Mouse (Mus musculus) layer of hippocampus, adult 9-10 months (tissue): ENCODE data around the gene Babam2.
A peak's percentile ranks its signal among the peaks of the same experiment; 100 is the strongest.

Experiments used
- DNase-seq: peaks from one replicate; pipeline ENCODE4 v3.0.0; 2022; ENCODE audit warnings: low spot score

Babam2 gene

GRCm38 (mm10) chr5:31697644-31698296 is at the start of gene Babam2:
Gene Babam2 (plus strand): TSS chr5:31697684.
- peak; percentile 65 for DNase-seq

- DNase-seq: no peak
These were observed 46.8 kb upstream of the Babam2 start for GRCm38 (mm10) chr5:31650518-31651288.

GRCm38 (mm10) chr5:31655688-31656190 is 41.7 kb upstream of the Babam2 start:
- DNase-seq: no peak

- DNase-seq: no peak
These were observed 31.3 kb upstream of the Babam2 start for GRCm38 (mm10) chr5:31666176-31666575.

GRCm38 (mm10) chr5:31668325-31668968 is 29.0 kb upstream of the Babam2 start:
- DNase-seq: no peak

- no peak for DNase-seq
These were observed 27.5 kb upstream of the Babam2 start for GRCm38 (mm10) chr5:31669984-31670383.

- no peak for DNase-seq
These were observed 26.3 kb upstream of the Babam2 start for GRCm38 (mm10) chr5:31671137-31671536.

GRCm38 (mm10) chr5:31673431-31673830 is 24.1 kb upstream of the Babam2 start:
- DNase-seq: no peak

GRCm38 (mm10) chr5:31678000-31678399 is 19.5 kb upstream of the Babam2 start:
- DNase-seq: no peak

GRCm38 (mm10) chr5:31680183-31680582 is 17.3 kb upstream of the Babam2 start:
- DNase-seq: no peak

GRCm38 (mm10) chr5:31682305-31682704 is 15.2 kb upstream of the Babam2 start:
- DNase-seq: no peak

GRCm38 (mm10) chr5:31686040-31686439 is 11.4 kb upstream of the Babam2 start:
- DNase-seq: no peak

- DNase-seq: no peak
These were observed 9.5 kb upstream of the Babam2 start for GRCm38 (mm10) chr5:31687972-31688371.

- no peak for DNase-seq
These were observed 4.3 kb upstream of the Babam2 start for GRCm38 (mm10) chr5:31693191-31693590.

GRCm38 (mm10) chr5:31696971-31697643 is 377 bp upstream of the Babam2 start, which contains the start of gene Rbks:
Gene Rbks (minus strand): TSS chr5:31697627.
- no peak for DNase-seq

- DNase-seq: no peak
These were observed 828 bp downstream of the Babam2 start for GRCm38 (mm10) chr5:31698297-31698726.

GRCm38 (mm10) chr5:31698931-31699330 is 1.4 kb downstream of the Babam2 start:
- no peak for DNase-seq

GRCm38 (mm10) chr5:31699397-31699796 is 1.9 kb downstream of the Babam2 start:
- no peak for DNase-seq

GRCm38 (mm10) chr5:31704971-31705370 is 7.5 kb downstream of the Babam2 start:
- peak; percentile 71 for DNase-seq

- no peak for DNase-seq
These were observed 9.3 kb downstream of the Babam2 start for GRCm38 (mm10) chr5:31706826-31707225.

- DNase-seq: no peak
These were observed 11.9 kb downstream of the Babam2 start for GRCm38 (mm10) chr5:31709389-31709788.

GRCm38 (mm10) chr5:31713280-31713711 is 15.8 kb downstream of the Babam2 start:
- no peak for DNase-seq
